Mouse (Mus musculus) cerebellum, postnatal 4 days (tissue): ENCODE measurements around the gene Tns1.
A peak's percentile ranks its signal among the peaks of the same experiment; 100 is the strongest.

Source experiments
- DNase-seq, 2 experiments: peaks; one replicate each; pipeline ENCODE4 v3.0.0; 2022; ENCODE audit warnings: low spot score in 2 of 2, mixed read lengths in 1 of 2

The Tns1 gene

DNA sequence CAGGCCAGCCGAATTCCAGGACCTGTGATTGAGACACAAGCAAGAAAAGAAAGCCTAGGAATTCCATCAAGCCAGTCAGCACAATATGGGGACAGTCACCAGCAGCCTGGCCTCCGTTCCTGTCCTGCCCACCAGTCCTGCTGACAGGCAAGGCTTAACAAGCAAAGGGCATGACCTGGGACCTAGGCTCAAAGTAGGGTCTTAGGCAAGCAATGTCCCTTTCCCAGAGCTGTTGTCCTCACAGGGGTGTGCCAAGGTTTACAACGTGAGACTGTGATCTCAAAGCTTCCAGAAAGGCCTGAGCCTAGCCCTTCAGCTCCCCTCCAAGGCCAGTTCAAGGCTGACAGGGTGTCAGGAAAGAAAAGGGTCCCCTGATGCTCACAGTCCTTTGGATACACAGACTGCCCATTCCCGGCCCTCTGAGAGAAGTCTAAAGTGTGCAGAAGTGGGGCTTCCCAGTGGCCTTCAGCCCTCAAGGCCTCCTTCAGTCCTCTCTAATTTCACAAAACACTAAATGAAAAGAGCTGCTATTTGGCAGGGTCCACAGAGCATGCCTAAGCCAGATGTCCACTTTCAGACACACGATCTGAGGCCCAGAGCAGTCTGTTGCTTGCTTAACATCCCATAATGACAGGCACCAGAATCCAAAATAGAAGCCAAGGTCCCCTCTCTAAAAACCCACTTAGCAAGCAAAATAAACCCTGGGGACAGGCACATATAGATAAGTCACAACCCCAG lies 131.9 kb downstream of the Tns1 start:
- no peak for DNase-seq

- DNase-seq, result no peak
Measured at GRCm38 (mm10) chr1:73991226-73991625, 133.0 kb downstream of the Tns1 start.

DNA sequence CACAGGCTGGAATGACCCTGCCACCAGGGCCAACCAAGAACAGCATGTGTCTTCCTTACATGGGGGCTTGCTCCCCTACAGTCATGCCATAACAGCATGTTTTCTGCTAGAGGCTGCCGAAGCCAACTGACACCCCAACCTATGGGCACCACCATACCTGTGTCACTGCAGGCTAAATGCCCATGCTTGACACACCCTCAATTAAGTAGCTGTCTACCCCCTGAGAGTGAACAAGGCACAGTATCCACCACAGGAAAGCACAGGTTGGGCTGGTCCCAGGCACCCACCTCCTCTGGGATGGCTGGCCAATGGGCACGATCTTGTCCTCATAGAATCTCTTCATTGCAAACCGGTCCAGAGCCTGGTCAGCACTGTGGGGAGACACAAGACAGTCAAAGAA lies 134.2 kb downstream of the Tns1 start:
- DNase-seq, result no peak

GRCm38 (mm10) chr1:73987705-73988201 lies 136.5 kb downstream of the Tns1 start:
- DNase-seq, result no peak

GRCm38 (mm10) chr1:73986268-73987045 lies 137.8 kb downstream of the Tns1 start:
- DNase-seq, result peak in 1 of 2 experiments; percentile 39

DNA sequence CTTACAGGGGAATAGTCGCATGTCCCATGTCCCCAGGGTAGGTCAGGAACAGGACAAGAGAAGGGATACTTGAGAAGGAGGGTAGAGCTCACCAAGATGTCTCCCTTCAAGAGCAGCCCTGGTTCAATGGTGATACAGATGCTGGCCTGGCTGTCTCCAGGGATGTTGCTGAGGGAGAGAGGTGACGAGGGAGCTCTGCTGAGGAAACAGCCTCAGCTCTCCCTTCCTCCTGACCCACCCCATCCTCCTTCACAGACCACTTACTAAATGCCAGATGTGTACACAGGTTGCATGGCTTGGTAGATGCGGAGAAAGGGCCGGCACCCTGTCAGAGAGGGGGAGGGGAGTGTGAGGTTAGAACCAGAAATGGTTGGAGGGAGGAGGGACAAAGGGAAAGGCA lies 138.6 kb downstream of the Tns1 start:
- DNase-seq, result no peak

DNA sequence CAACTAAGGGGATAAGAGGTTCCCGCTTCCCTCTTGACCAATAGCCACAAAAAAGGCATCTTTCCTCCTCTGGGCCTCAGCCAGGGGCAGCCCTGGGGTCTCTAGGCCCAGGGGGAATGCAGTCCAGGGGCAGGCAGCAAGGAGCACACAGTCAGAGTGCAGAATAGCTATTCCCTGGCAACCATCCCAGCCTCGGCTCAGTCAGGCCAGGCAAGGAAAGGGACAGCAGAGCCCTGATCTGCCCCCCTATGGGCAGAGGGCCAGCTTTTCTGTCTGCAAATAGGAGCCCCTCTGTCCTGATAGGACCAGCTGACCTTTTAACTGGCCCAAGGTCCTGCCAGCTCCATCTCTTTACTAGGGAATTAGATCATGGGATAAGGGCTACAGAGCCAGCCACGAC lies 145.0 kb downstream of the Tns1 start:
- DNase-seq, result peak in 1 of 2 experiments; percentile 58

DNA sequence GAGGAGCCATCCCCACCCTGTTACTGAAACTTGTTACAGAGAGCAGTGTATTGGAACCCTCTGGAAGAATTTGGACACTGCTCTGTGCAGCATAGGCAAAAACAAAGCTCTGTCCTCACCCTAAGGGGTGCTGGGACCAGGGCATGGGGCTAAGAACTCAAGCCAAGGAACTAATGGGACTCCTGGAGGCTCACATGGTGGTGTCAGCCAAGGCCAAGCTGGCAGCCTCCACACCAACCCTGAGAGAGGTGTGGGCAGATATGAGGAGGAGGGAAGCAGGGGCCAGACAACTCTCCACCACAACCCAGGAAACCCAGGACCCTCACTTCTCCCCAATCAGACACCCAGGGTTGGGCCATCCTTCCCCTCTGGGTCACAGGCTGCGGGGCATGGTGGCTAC lies 145.7 kb downstream of the Tns1 start:
- DNase-seq, result no peak

- DNase-seq, result no peak
Measured at GRCm38 (mm10) chr1:73973992-73974391, 150.3 kb downstream of the Tns1 start.

- no peak for DNase-seq
Measured at GRCm38 (mm10) chr1:73972726-73973125, 151.5 kb downstream of the Tns1 start.

DNA sequence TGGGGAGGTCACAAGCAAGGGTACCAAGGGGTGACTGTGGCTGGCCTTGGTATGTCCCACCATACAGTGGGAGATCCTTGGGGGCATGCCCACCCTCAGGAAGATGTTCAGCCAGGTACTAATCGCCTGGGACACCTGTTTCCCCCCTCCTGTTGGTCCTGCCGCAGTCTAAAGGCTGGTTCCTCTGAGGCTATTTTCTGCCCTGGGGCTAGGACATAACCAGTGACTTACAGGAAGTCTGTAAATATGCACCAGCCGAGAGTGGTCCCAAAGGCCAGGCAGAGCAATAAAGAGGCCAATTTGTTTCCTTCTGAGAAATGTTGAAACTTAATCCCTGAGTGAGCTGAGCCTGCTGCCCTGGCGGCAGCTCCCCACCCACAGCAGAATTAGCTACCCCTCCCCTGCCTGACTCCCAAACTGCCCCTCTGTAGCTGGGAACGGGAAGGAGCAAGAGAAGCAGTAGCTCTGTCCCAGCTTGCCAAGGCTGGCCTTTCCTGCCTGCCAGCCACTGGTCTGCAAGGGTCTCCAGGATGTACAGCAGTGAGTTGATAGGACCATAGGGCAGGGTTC lies 154.0 kb downstream of the Tns1 start:
- DNase-seq, result no peak

DNA sequence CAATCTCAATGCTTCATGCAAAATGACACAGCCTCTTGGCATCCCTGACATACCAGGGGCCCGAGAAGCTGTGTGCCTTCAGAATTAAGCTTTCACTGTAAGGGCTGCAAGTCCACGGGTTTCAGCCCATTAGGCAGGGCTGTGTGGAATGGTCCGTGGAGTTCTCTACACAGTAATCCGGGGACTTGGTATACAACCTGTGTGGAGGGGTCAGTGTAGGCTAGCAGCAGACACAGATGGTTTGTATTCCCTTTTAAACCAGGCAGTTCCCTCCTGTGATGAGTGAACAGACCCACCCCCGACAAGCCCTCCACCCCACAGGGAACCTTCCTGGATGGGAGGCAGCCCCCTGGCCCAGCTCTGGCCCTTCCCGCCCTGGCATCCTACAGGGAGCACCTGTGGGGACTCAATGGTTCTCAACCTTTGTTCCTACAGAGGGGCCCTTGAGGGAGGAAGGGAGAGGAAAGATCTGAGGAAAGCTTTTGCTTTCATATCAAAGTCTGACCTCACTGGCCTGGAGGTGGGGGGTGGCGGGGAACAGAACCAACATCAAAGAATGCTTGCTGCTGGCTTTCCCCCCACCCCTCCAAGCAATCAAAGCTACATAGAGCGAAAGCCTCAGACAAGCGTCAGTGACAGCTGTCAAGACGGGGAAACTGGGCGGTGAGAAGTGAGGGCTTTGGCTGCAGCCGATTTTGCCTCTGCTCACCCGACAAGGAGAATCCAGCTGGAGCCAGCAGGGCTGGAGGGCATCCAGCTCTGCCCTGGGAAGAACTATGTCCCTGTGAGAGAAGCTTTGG lies 155.3 kb downstream of the Tns1 start:
- DNase-seq, result no peak

DNA sequence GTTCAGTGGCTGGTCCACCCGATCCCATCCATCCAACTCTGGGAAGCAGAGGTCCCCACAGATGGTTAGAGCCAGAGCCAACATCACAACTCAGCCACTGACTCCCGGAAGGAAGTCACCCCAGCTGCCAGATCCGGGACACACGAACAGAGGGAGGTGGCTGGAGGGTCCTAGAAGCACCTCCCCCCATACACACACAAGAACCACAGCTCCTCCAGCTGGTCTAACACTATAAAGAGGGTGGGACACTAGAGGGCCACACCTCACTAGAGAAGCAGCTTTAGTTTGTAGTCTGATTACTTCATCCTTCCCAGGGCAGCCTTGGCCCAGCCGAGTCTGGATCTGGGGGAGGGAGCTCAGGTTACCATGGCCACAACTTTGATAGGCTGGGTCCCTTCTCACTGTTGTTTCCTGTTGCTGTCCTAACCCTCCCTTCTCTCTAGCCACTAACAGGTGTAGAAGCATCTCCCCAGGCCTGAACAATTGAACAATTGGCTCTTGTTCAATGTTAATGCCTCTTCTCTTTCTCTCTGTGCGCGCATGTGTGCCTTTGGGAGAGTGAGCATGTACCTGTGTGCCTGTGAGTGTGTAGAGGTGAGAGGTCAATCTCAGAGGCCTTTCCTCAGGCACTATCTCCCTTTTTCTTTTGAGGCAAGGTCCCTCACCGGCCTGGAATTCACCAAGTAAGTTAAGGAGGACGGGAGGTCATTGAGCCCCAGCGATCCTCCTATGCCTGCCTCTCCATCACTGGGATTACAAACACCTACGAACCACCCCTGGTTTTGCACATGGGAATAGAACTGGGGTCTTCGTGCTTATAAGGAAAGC lies 157.6 kb downstream of the Tns1 start:
- no peak for DNase-seq

- no peak for DNase-seq
Measured at GRCm38 (mm10) chr1:73964151-73964743, 160.0 kb downstream of the Tns1 start.

DNA sequence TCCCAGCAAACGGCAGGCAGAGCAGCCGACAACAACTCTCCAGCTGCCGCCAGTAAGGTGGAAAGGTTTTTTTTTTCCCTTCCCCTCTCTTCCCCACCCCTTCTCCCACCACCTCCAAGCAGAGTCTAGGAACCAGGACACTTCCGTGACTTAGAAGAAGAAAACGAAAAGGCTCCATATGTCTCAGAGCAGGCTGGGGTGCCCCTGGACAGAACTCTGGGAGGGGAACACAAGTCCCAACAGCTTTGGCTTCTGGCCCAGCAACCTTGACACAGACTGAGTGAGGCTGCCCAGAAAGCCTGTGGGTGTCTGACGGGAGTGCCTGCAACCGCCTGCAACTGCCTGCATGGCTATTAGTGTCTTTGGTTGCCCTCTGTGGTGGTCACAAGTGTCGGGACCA lies 160.6 kb downstream of the Tns1 start:
- peak in 1 of 2 experiments; percentile 58 for DNase-seq

DNA sequence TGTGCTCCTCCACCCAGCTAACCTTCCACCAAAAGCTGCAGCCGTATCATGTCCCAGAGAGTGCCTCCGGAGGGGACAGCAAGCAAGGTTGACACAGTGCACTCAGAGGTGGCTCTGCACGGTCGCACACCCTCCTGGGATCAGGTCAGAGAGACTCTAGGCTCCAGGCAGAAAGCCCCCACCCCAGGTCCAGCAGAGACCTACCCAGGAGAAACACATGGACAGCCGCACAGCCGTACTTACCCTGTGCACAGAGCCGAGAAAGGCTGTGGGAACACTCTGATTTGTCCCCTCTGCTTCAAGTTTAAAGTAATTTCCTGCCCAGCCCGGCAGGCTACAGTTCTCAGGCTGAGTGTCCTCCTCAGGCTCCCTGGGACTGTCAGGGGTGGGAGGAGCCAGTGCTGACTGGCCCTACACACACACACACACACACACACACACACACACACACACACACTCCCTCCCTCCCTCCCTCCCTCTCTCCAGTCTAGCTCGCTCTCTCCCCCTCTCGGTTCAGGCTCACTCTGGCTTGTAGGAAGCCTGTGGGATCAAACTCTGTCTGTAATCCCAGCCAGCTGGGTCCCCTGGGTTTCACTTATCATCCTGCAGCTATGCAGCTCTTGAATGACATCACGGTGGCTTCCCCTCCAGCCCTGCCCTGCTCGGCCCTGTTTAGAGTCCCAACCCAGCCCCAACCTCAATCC lies 161.4 kb downstream of the Tns1 start:
- peak in 1 of 2 experiments; percentile 50 for DNase-seq

DNA sequence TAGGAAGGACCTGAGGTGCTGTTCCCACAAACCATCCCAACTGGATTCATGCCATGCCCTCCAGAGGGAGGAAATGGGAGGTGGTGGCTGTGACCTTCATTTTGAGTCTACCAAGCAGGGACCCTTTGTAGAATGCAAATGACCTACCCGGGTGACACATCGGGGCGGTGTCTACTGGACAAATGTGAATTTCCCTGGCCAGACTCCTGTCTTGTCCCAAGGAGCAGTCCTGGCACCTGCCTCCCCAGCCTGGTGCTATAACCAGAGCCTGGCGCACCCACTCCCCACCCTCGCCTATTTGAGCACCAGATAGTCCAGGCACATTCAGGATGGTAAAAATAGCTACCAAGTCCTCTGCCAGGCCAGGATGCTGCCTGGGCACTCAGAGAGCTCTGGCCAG lies 162.2 kb downstream of the Tns1 start:
- DNase-seq, result no peak

DNA sequence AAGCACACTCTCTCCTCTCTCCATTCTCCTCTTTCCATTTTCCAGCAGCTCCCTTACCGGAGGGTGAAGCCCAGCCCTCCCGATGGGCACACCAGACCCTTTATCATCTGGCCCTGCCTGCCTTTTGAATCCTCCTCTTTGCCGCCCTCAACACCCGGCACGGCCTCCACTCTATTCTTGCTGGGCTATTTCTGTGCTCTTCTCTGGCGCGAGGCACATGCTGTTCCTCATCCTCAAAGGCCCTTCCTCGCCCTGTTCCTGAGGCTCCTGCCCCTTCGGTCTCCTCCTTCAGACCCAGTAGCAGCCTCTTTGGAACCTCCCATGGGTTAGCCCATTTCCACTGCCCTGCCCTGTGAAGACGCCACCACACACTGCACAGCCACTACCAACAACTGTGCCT lies 164.5 kb downstream of the Tns1 start:
- DNase-seq, result no peak

- no peak for DNase-seq
Measured at GRCm38 (mm10) chr1:73959344-73959743, 164.9 kb downstream of the Tns1 start.
